Mouse (Mus musculus): ENCODE data around the gene Manf.

Manf gene

DNA sequence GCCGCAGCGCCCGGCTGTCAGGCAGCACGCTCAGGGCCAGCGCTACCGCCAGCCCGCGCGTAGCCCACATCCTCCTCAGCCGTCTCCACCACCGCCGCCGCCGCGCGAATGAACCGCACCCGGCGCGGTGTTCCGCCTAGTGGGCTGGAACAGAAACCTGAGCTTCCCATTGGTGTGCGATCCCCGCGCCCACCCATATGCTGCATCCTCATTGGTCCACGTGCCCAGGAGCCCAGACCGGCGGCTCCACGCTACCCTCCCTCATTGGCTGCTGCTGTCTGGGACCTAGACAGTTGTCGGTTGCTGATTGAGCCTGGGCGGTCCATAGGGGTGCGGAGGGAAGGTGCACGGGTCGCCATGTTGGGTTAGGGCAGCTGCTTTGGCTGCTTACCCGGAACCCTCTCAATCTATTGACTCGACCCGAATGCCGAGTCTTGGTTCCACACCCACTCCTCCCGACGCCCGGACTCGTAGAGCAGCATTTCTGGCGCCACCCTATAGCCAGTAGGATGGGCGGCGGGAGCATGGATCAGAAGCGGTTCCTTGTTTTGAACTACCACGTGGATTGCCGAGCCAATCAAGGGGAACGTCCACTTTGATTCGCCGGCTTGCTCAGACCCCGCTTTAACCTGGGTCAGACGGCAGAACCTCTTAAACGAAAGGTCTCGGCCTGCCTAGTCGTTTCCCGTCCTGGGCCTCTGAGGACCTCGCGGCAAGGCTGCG lies at the start of gene Manf:
Manf (minus strand) TSS at position 151 of the 723 bp plus-strand sequence.
- peak; percentile 97 to 98 for DNase-seq

- DNase-seq = no peak
Measured at GRCm38 (mm10) chr9:106934998-106935397, 43.2 kb upstream of the Manf start.

DNA sequence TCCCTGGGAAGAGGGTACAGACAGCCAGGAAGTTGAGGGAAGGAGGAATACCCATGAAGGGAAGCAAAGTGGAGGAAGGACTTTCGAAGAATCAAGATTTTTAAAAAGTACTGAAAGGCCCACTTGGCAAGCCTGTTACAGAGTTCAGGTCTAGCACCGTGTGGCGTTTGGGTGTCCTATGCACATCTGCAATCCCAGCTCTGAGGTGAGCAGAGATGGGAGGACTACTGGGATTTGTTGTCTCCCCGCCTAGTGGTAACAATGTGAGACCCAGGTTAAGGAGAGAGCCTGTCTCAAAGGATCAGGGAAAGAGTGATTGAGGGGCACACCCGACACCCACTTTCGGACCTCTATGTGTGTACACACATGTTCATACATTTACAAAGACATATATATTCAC lies 23.1 kb upstream of the Manf start:
- DNase-seq = no peak

GRCm38 (mm10) chr9:106913759-106914158 lies 22.0 kb upstream of the Manf start:
- no peak for DNase-seq

DNA sequence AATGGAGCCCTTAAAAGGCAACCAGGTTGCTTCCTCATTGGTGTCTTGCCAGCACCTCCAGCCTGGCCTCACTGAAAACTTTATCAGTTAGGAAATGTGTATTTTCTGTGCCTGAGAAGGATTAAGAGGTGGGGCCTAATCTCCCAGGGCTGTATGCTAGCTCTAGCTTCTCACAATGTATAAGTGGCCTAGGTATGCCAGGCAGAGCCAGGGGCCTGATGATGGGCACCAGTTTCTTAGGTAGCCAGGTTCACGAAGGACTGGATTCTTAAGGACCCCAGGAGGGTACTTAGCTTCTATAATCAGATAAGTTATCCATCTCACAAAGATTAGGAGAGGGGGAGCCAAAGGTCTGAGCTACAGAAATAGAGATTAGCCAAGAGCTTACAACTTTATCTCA lies 19.8 kb upstream of the Manf start:
- no peak for DNase-seq

GRCm38 (mm10) chr9:106908715-106909114 lies 16.9 kb upstream of the Manf start:
- DNase-seq = no peak

DNA sequence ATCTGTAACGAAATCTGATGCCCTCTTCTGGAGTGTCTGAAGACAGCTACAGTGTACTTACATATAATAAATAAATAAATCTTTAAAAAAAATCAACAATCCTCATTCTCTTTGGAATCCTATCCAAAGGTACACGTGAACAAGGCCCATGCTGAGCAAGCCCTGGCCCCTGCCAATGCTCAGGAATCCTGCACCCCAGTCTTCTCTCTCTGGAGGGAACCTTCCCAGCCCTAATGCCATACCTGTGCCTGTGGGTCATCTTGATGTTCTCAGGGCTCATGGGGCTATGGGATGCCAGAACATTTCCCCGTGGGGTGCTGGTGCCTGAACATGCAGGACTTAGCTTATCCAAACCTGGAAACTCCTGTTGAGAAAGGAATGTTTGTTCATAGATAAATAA lies 16.4 kb upstream of the Manf start:
- no peak for DNase-seq

GRCm38 (mm10) chr9:106906597-106906996 lies 14.8 kb upstream of the Manf start:
- DNase-seq = no peak

GRCm38 (mm10) chr9:106903791-106904134 lies 12.0 kb upstream of the Manf start:
- no peak for DNase-seq

DNA sequence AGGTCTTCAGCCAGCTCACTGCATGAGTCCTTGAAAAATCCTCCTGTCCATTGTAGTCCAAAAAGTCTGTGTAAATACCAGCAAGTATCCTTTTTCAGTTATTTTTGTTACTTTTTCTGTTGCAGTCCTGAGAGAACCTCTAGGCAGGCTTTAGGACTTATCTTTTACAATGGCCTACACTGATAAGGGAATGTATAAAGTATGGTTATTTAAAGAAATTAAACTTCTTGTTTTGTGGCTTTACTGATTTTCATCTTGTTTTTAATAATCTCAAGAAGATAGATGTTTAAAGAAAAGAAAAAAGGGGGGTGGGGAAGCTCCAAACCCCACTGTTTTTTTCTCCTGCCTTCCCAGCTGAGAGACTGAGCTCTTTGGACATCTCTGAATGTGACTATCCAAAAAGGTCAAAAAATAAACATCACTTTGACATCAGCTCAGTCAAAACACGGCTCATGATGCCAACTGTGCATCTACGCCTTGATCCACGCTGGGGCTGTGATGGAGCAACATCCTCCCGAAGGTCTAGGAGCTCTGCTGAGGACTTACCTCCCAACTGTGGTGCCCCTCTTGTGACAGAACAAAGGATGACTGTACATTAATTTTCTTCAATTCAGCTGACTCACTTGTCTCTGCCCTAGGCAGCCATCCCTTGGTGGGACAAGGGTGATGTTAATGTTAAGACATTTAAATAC lies 11.5 kb upstream of the Manf start:
- no peak for DNase-seq

GRCm38 (mm10) chr9:106901596-106901995 lies 9.8 kb upstream of the Manf start:
- no peak for DNase-seq

- DNase-seq = no peak
Measured at GRCm38 (mm10) chr9:106898901-106899300, 7.1 kb upstream of the Manf start.

DNA sequence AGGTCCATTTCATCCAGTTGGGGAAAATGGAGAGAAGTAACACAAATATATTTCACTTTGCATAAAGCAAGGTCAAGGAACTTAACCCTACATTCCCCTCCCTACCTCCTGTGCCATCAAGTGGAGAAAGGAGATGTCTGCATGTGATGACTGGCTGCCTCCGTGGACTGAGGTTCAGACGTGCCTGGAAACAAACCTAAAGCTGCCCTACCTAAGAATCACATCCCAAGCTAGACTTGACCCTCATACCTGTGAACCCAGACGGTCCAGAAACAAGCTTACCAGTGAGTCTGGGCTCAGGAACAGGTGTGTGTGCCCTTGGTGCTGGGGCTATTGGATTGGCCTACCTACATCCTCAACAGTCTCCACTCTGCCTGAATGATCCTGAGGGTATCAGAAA lies 1.5 kb upstream of the Manf start:
- DNase-seq = no peak

GRCm38 (mm10) chr9:106892552-106892875 lies 735 bp upstream of the Manf start:
- DNase-seq = peak in 1 of 2 experiments; percentile 11

DNA sequence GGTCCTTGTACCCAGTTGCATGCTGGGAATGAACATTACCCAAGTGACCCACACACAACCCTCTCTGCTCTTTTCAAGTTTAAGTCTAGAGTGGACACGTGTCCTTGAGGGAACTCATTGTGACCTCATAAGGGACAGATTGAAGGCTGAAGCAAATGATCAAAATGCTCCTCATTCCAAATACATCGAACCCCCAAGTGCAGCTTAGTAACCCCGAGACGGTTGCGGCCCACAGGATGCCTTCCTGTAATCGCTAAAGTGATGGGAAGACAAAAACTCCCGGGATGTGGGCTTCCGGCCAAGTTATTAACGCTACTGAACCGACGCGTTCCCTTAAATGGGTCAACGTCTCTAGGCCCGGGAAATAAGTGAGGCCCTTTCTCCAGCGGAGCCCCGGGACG lies 438 bp downstream of the Manf start:
- DNase-seq = no peak

GRCm38 (mm10) chr9:106890496-106891240 lies 1.1 kb downstream of the Manf start:
- no peak for DNase-seq

DNA sequence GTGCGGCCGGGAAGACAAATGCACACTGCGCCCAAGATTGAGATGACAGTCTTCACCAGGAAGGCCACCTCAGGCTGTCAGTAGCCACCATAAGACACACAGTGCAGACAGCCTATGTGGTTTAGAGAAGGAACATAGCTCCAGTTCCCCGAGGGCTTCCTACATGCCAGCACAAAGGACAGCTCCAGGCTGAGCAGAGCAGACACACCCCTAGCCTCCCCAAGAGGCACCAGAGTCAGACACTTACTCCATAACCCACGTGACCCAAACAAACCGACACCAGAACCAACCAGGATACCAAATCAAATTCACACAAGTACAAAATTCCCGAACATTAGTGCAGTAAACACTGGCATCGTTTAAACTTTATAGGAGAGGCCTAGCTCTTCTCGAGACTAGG lies 2.5 kb downstream of the Manf start:
- DNase-seq = no peak

GRCm38 (mm10) chr9:106888346-106888745 lies 3.4 kb downstream of the Manf start:
- no peak for DNase-seq

DNA sequence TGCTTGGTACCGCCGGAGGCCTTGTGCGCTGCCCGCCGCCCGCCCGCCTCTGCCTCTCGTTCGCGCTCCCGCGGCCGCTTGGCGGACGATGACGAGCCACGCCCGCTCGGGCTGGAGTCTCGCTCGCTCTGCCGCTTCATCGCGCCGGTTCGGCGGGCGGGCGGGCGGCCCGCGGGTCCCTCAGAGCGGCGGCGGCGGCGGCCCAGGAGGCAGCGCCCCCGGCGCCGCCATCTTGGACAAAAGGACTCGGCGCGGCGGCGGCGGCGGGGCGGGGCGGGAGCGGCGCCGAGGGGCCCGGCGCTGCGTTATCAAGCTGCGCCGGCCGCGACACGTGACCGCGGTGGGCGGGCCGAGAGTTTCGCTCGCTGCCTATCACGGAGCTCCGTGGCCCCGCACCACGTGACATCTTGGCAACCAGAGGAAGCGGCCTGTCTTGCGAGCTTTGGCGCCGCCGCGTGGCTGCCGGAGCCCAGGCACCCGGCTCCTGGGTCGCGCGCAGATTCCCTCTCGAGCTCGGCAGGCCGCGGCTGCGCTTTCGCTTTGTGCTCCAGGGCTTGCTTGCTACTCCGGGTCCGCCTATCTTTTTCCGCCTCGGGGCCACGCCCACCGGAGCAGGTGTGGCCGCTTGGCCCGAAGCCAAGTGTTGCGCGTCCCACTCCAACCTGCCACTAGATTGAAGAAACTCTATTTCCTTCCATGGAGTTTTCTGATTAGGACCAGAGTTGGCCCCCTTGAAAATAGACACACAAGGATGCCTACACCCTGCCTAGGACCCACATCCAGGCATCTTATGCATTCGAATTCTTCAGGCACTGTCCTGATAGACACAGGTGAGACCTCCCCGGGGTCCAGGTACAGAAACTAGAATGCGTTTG lies 4.7 kb downstream of the Manf start, which contains the start of gene Rbm15b:
Rbm15b (minus strand) TSS at position 601 of the 875 bp plus-strand sequence.
- peak; percentile 97 for DNase-seq

DNA sequence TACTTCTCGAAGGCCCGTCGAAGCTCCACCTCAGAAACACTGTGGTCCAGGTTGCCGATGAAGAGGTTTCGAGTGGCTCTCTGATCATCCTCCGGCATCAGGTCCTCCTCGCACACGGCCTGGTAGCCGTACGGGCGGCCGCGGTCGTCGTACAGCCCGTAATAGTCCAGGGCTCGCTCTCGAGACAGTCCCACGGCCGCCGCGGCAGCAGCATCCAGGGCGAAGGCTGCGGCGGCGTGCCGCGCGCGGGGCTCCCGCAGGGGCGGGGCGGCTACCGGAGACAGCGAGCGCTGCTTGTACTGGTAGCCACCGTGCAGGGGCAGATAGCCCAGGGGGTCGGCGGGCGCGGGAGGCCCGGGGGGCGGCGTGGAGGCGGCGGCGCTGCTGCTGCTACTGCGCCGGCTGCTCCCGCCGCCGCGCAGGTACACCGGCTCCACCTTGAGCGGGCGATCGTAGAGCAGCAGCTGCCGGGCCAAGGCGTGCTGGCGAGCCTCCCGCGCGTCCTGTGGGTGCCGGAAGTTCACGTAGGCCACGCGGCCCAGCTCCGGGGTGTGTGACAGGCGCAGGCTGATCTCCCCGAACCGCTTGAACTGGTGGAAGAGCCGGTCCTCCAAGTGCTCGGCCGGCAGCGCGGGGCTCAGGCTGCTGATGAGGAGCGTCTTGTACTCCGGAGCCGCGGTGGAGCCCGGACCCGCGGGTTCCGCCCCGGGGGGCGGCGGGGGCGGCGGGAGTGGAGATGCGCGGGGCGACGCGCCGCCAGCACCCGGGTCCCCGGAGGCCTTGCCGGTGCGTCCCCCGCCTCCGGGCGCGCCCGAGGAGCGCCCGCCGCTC lies 5.7 kb downstream of the Manf start:
- DNase-seq = peak; percentile 64 to 67

GRCm38 (mm10) chr9:106884996-106885900 lies 6.5 kb downstream of the Manf start:
- peak; percentile 17 to 18 for DNase-seq
